Mouse (Mus musculus) limb, embryonic 15.5 days (tissue): ENCODE results near the gene Pigb. TPM values are rescaled to one million over a fixed set of nuclear protein-coding genes. Genes with fewer than 3 reads are reported as not detected.

Experiments
- microRNA-seq: library from miRNA; unstranded; fragments of <30 nt; microRNA quantifications from one replicate; pipeline ENCODE4, GENCODE M21; 2016
- polyA plus RNA-seq: library from polyadenylated mRNA; unstranded; fragments of >200 nt; fragmentation: Nextera tagmentation; extraction: Ambion mirVana; gene quantifications from 2 replicates; pipeline ENCODE4 v1.2.1, GENCODE M21; 2015

The Pigb gene
- polyA plus RNA-seq, 1 experiment from 2014 or later: 13.7 TPM

Small RNA genes within 50 kb of the gene (microRNA-seq; reads per million reads assigned to microRNA genes)
- gene Gm27353: not detected

Other genes with a start within 250 kb of the Pigb start
- gene Prtg, start 233.5 kb downstream of the Pigb start, polyA plus RNA-seq: 0.41 and 0.48 TPM in 2 replicates
- 4.9 and 5.5 TPM in 2 replicates for gene Pygo1, start 114.7 kb downstream of the Pigb start, polyA plus RNA-seq
- 1.1 and 1.2 TPM in 2 replicates for gene Dyx1c1, start 81.6 kb downstream of the Pigb start, polyA plus RNA-seq
- gene Gm44503, start 81.5 kb downstream of the Pigb start, polyA plus RNA-seq: not detected in 2 replicates
- 10.2 and 10.6 TPM in 2 replicates for gene Ccpg1os, start 55.0 kb downstream of the Pigb start, polyA plus RNA-seq
- 33.1 and 37.6 TPM in 2 replicates for gene Ccpg1, start 54.9 kb downstream of the Pigb start, polyA plus RNA-seq
- 6.5 and 7.1 TPM in 2 replicates for gene Rab27a, start 4.5 kb upstream of the Pigb start, polyA plus RNA-seq
- gene Khdc3, start 61.5 kb upstream of the Pigb start, polyA plus RNA-seq: 0.19 TPM in 1 of 2 replicates, not detected in the other
- gene Gm20509, start 62.1 kb upstream of the Pigb start, polyA plus RNA-seq: not detected in 2 replicates
- 99.4 and 106 TPM in 2 replicates for gene Rsl24d1, start 73.0 kb upstream of the Pigb start, polyA plus RNA-seq